Mouse (Mus musculus): ENCODE results near the gene Zfp866.

The Zfp866 gene

GRCm38 (mm10) chr8:69790773-69791367 is at the start of gene Zfp866, which contains the start of gene Atp13a1:
Gene Zfp866, minus strand, starts transcription at chr8:69791178.
Gene Atp13a1, plus strand, starts transcription at chr8:69791163.
- DNase-seq (ENCODE audit: extremely low read depth, low read depth), result peak; percentile 80

- DNase-seq (ENCODE audit: extremely low read depth, low read depth), result no peak
Observed at GRCm38 (mm10) chr8:69837057-69837682, 46.2 kb upstream of the Zfp866 start.

- peak; percentile 96 for DNase-seq (ENCODE audit: extremely low read depth, low read depth)
Observed at GRCm38 (mm10) chr8:69832298-69832853, 41.4 kb upstream of the Zfp866 start, which contains the start of gene Pbx4. Gene Pbx4, plus strand, starts transcription at chr8:69832491.

GRCm38 (mm10) chr8:69826371-69826770 is 35.4 kb upstream of the Zfp866 start:
- no peak for DNase-seq (ENCODE audit: extremely low read depth, low read depth)

GRCm38 (mm10) chr8:69822386-69823191 is 31.6 kb upstream of the Zfp866 start, which contains the start of gene Lpar2:
Gene Lpar2, plus strand, starts transcription at chr8:69822429.
- DNase-seq (ENCODE audit: extremely low read depth, low read depth), result no peak

- no peak for DNase-seq (ENCODE audit: extremely low read depth, low read depth)
Observed at GRCm38 (mm10) chr8:69821971-69822385, 31.0 kb upstream of the Zfp866 start.

GRCm38 (mm10) chr8:69820466-69820865 is 29.5 kb upstream of the Zfp866 start:
- no peak for DNase-seq (ENCODE audit: extremely low read depth, low read depth)

- no peak for DNase-seq (ENCODE audit: extremely low read depth, low read depth)
Observed at GRCm38 (mm10) chr8:69815396-69815795, 24.4 kb upstream of the Zfp866 start.

GRCm38 (mm10) chr8:69814881-69815280 is 23.9 kb upstream of the Zfp866 start:
- DNase-seq (ENCODE audit: extremely low read depth, low read depth), result no peak

- no peak for DNase-seq (ENCODE audit: extremely low read depth, low read depth)
Observed at GRCm38 (mm10) chr8:69809820-69810219, 18.8 kb upstream of the Zfp866 start.

- DNase-seq (ENCODE audit: extremely low read depth, low read depth), result peak; percentile 26
Observed at GRCm38 (mm10) chr8:69808864-69809403, 18.0 kb upstream of the Zfp866 start.

GRCm38 (mm10) chr8:69808094-69808863 is 17.3 kb upstream of the Zfp866 start, which contains the start of gene Gmip:
Gene Gmip, plus strand, starts transcription at chr8:69808679.
- peak; percentile 33 for DNase-seq (ENCODE audit: extremely low read depth, low read depth)

- no peak for DNase-seq (ENCODE audit: extremely low read depth, low read depth)
Observed at GRCm38 (mm10) chr8:69807236-69807635, 16.3 kb upstream of the Zfp866 start.

GRCm38 (mm10) chr8:69805491-69805890 is 14.5 kb upstream of the Zfp866 start:
- DNase-seq (ENCODE audit: extremely low read depth, low read depth), result no peak

GRCm38 (mm10) chr8:69805086-69805485 is 14.1 kb upstream of the Zfp866 start:
- no peak for DNase-seq (ENCODE audit: extremely low read depth, low read depth)

- DNase-seq (ENCODE audit: extremely low read depth, low read depth), result no peak
Observed at GRCm38 (mm10) chr8:69804537-69804936, 13.6 kb upstream of the Zfp866 start.

- DNase-seq (ENCODE audit: extremely low read depth, low read depth), result no peak
Observed at GRCm38 (mm10) chr8:69803366-69803765, 12.4 kb upstream of the Zfp866 start.

- no peak for DNase-seq (ENCODE audit: extremely low read depth, low read depth)
Observed at GRCm38 (mm10) chr8:69802216-69802615, 11.2 kb upstream of the Zfp866 start.

GRCm38 (mm10) chr8:69801796-69802195 is 10.8 kb upstream of the Zfp866 start:
- DNase-seq (ENCODE audit: extremely low read depth, low read depth), result no peak

GRCm38 (mm10) chr8:69799946-69800345 is 9.0 kb upstream of the Zfp866 start:
- no peak for DNase-seq (ENCODE audit: extremely low read depth, low read depth)

- no peak for DNase-seq (ENCODE audit: extremely low read depth, low read depth)
Observed at GRCm38 (mm10) chr8:69799261-69799660, 8.3 kb upstream of the Zfp866 start.

Data from MEL-GATA-1-ER (cell line).